Mouse (Mus musculus) heart, embryonic 11.5 days (tissue): ENCODE results near the gene Fer. TPM values are rescaled to one million over a fixed set of nuclear protein-coding genes. Genes with fewer than 3 reads are reported as not detected.
A peak's percentile ranks its signal among the peaks of the same experiment; 100 is the strongest.

Experiments used
- ATAC-seq: fragments of 200-750 bp; cut with Nextera tagmentation; replicated peaks from 2 replicates; pipeline ENCODE4 v1.8.0; 2017; ENCODE audit warnings: moderate library complexity; ENCODE audit not compliant: insufficient number of reproducible peaks, low FRiP score, low TSS enrichment
- H3K27ac ChIP-seq: fragments of 300-500 bp; sonication (generic); 2 replicates; pipeline ENCODE4 v1.5.1; 2014; ENCODE audit warnings: mild to moderate bottlenecking, low read depth, low read length
- H3K27me3 ChIP-seq: fragments of 300-500 bp; sonication (generic); 2 replicates; pipeline ENCODE4 v1.6.1; 2014; ENCODE audit warnings: mild to moderate bottlenecking, low read length, mixed read lengths; ENCODE audit not compliant: control insufficient read depth, insufficient read depth
- H3K36me3 ChIP-seq: fragments of 300-500 bp; sonication (generic); 2 replicates; pipeline ENCODE4 v1.6.1; 2014; ENCODE audit warnings: mild to moderate bottlenecking, low read length, moderate library complexity, mixed read lengths; ENCODE audit not compliant: control insufficient read depth, insufficient read depth
- H3K4me1 ChIP-seq: fragments of 300-500 bp; sonication (generic); 2 replicates; pipeline ENCODE4 v1.6.1; 2014; ENCODE audit warnings: low read length; ENCODE audit not compliant: control insufficient read depth, insufficient read depth
- H3K4me2 ChIP-seq: fragments of 300-500 bp; sonication (generic); 2 replicates; pipeline ENCODE4 v1.6.1; 2014; ENCODE audit warnings: mild to moderate bottlenecking, moderate library complexity
- H3K4me3 ChIP-seq: fragments of 300-500 bp; sonication (generic); 2 replicates; pipeline ENCODE4 v1.5.1; 2014; ENCODE audit warnings: low read depth, low read length
- H3K9ac ChIP-seq: fragments of 300-500 bp; sonication (generic); 2 replicates; pipeline ENCODE4 v1.6.1; 2014; ENCODE audit warnings: mild to moderate bottlenecking, low read depth, low read length, moderate library complexity
- H3K9me3 ChIP-seq: fragments of 300-500 bp; sonication (generic); replicated peaks from 2 replicates; pipeline ENCODE4 v1.6.1; 2016; ENCODE audit warnings: low read length; ENCODE audit not compliant: control insufficient read depth
- WGBS: fragments of 180-500 bp; shearing (Covaris S2); extraction: QIAGEN DNeasy Blood & Tissue Kit; methylation state at CpG from one replicate; pipeline ENCODE4 v1.1.7; 2014; ENCODE audit not compliant: insufficient replicate concordance; 5-methylcytosine and 5-hydroxymethylcytosine counted together
- polyA plus RNA-seq: library from polyadenylated mRNA; unstranded; fragments of >200 nt; fragmentation: Nextera tagmentation; extraction: Ambion mirVana; gene quantifications from 2 replicates; pipeline ENCODE4 v1.2.1, GENCODE M21; 2014

Fer gene
- polyA plus RNA-seq, 1 experiment from 2014 or later: 26.6 TPM

DNA sequence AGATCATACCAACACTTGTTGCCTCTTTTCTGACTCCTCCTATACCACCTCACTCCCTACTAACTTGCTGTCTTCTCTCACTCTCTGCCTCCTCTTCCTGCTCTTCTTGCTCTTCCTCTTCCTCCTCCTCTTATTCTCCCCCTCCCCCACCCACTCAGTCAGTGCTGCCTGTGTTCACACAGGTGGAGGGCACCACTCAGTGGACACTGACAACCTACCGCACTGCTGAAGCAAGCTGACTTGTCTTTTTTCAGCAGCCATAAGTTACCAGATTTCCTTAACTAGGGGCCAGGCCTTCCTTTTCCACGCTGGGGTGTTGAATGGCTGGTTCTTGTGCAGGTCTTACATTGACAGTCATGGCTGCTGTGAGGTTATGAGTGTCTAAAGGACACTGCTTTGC lies 72.5 kb downstream of the Fer start:
- no peak overlapping the region for H3K27ac ChIP-seq
- no peak overlapping the region for H3K9ac ChIP-seq
- no peaks in the 10 kb centered on the region for H3K4me1 ChIP-seq
- H3K27me3 ChIP-seq: no peaks in the 10 kb centered on the region
- no peak overlapping the region for H3K4me2 ChIP-seq
- no peak overlapping the region for H3K4me3 ChIP-seq
- ATAC-seq: no peak
- 81% methylated on average over 2 of the region's 2 CpGs for WGBS
- no peaks in the 10 kb centered on the region for H3K9me3 ChIP-seq
- H3K36me3 ChIP-seq: peaks cover 3% of the 10 kb centered on the region; the same call in 1 of the 2 replicates

DNA sequence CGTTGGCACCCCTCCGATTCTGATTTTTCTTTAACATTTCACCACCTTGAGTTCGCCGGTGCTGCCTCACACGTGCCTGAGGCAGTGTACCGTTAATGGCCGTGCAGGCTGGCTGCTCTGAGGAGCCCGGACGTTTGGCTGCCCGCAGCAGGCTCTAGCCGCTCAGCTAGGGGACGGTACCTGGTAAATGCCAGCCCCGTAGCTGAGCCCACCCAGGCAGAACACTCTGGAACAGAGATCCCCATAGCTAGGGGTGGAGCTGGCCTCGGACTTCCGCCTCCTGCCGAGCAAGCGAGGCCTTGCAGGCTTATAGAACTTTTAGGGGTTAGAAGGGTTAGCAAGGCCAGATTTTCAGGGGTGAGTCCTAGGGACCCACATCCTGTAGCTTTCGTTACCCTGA lies 75.0 kb downstream of the Fer start:
- no peaks in the 10 kb centered on the region for H3K9me3 ChIP-seq
- no peak overlapping the region for H3K4me2 ChIP-seq
- H3K36me3 ChIP-seq: peaks cover 3% of the 10 kb centered on the region; the same call in 1 of the 2 replicates
- no peak for ATAC-seq
- H3K4me3 ChIP-seq: no peak overlapping the region
- H3K4me1 ChIP-seq: no peaks in the 10 kb centered on the region
- 61% methylated on average over 18 of the region's 18 CpGs for WGBS
- no peaks in the 10 kb centered on the region for H3K27me3 ChIP-seq
- 0 out of 2 replicates have a peak overlapping the region, but pooled peaks have one; percentile 10 for H3K9ac ChIP-seq
- H3K27ac ChIP-seq: no peak overlapping the region

DNA sequence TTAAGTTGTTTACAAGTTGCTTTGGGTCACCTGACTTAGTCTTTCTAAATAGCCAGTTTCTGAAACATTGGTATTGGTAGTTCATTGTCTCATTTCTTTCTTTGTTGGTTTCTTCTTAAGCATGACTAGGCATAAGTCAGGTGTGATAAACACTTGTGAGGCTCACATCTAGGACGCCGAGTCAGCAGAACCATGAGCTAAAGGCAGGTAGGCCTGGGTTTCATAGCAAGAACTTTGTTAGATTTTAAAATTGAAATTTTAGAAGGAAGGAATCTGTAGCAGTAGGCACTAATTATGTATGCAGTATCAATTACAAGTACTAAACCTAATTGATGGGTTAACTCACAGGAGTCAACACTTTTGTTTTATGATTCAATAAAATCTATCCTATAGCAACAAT lies 83.9 kb downstream of the Fer start:
- Histone ChIP-seq H3K27me3 (no peaks in the 10 kb centered on the region), H3K4me1 (no peaks in the 10 kb centered on the region), H3K4me3 (no peak overlapping the region), H3K9ac (no peak overlapping the region), H3K36me3 (no peaks in the 10 kb centered on the region), H3K27ac (no peak overlapping the region), H3K4me2 (no peak overlapping the region), H3K9me3 (no peaks in the 10 kb centered on the region)
- no peak for ATAC-seq
- WGBS: 87% methylated on average over 2 of the region's 2 CpGs

DNA sequence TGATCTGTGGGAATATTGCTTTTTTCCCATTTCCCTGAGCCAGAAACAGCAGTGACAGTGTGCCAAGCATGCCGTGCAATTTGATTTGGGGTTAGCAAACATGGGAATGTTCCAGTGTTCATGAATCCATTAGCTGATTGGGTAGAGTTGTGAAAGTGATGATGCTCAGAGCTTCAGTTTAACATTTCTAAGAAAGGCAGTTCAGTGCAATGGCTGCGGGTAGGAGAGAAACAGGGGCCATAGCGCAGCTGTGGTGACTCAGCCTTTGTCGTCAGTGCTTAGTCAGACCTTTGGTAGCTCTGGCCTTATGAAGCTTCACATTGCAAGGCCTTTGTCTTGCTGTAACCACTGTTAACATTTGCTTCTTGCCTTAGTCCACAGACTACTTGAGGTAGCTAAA lies 85.9 kb downstream of the Fer start:
- H3K4me2 ChIP-seq: no peak overlapping the region
- no peaks in the 10 kb centered on the region for H3K4me1 ChIP-seq
- H3K9me3 ChIP-seq: no peaks in the 10 kb centered on the region
- H3K4me3 ChIP-seq: no peak overlapping the region
- H3K27me3 ChIP-seq: no peaks in the 10 kb centered on the region
- H3K27ac ChIP-seq: no peak overlapping the region
- WGBS: 89% methylated on average over 4 of the region's 4 CpGs
- ATAC-seq: no peak
- H3K9ac ChIP-seq: no peak overlapping the region
- no peaks in the 10 kb centered on the region for H3K36me3 ChIP-seq

DNA sequence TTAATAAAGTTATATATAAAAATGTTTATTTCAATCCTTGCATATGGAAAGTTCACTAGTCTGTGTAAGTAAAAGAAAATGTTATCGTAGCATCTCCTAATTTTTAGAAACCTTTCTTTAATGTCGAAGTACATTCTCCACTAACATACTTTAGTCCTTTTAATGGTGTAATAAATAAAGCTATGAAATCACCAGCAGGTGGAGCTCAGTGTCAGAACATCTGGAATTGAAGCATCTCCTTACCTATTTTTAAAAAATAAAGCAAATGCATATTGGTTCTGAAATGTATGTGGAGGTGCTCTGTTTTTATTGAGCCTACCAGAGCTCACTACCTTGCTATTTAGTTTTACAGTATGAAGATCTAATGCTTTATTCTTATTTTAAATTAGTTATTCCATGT lies 88.6 kb downstream of the Fer start:
- H3K9ac ChIP-seq: no peak overlapping the region
- H3K36me3 ChIP-seq: no peaks in the 10 kb centered on the region
- no peak overlapping the region for H3K27ac ChIP-seq
- H3K4me2 ChIP-seq: no peak overlapping the region
- WGBS: 80% methylated on average over 2 of the region's 2 CpGs
- H3K9me3 ChIP-seq: no peaks in the 10 kb centered on the region
- no peaks in the 10 kb centered on the region for H3K27me3 ChIP-seq
- no peaks in the 10 kb centered on the region for H3K4me1 ChIP-seq
- ATAC-seq: no peak
- no peak overlapping the region for H3K4me3 ChIP-seq

DNA sequence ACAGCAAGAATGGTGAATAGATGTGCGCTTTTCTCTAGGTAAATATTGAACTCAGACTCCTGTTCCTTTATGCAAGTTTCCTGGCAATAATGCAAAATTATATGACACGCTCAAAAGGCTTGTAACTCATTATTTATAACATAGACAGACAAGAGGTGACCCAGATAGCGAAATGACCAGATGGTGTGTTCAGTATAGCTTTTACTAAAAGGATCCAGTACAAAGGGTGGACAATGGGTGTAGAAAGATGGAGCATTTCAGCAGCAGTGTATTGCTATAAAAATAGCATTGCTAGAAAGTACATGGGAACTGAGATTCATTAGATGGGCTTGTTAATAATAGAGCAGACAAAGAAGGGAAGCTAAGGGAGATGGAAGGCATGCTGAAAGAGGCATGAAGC lies 104.2 kb downstream of the Fer start:
- Histone ChIP-seq H3K4me2 (no peak overlapping the region), H3K4me3 (no peak overlapping the region), H3K4me1 (peaks cover 13% of the 10 kb centered on the region; the same call in 1 of the 2 replicates), H3K9ac (no peak overlapping the region), H3K36me3 (no peaks in the 10 kb centered on the region), H3K9me3 (no peaks in the 10 kb centered on the region), H3K27ac (no peak overlapping the region), H3K27me3 (no peaks in the 10 kb centered on the region)
- ATAC-seq: no peak
- 86% methylated on average over 3 of the region's 3 CpGs for WGBS

DNA sequence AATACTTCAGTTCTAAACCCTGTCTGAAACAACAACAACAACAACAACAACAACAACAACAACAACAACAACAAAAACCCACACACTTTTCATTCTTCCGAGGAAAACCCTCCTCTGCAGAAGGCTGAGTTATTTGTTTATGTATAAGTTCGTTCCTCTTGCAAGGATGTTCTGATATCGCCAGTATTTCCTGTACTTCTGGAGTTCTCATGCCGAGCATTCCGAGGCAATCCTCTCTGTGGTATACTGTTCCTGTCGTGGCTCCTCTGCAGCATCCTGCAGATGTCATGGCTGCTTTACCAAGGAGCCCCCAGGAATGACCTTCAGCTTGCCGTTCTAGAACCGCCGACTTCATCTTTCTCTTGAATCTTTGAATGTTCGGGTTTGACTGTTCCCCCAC lies 106.6 kb downstream of the Fer start:
- no peak for ATAC-seq
- Histone ChIP-seq H3K36me3 (no peaks in the 10 kb centered on the region), H3K4me3 (no peak overlapping the region), H3K27ac (peak overlapping the region; percentile 13; the same call in 1 of the 2 replicates), H3K9me3 (no peaks in the 10 kb centered on the region), H3K27me3 (no peaks in the 10 kb centered on the region), H3K9ac (no peak overlapping the region), H3K4me2 (no peak overlapping the region), H3K4me1 (peaks cover 14% of the 10 kb centered on the region; the same call in 1 of the 2 replicates)
- WGBS: 45% methylated on average over 10 of the region's 10 CpGs

DNA sequence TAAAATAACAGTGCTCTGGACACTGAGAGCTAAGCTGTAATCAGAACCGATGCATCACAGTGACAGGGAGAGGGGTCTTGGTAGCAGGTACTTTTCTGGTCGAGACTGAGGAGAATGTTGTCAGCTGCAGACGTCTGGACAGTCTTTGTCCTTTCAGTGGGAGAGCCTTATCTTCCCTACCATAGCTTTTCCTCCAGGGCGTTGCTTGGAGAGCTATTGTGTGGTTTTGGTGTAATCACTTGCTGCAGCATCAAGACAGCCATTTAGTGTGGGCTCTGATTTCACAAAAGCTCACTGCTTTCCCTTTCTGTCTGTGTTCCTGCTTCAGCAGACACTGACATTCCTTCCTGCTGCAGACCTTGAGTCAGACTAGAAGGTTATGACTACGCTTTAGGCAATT lies 107.4 kb downstream of the Fer start:
- H3K27me3 ChIP-seq: no peaks in the 10 kb centered on the region
- no peaks in the 10 kb centered on the region for H3K36me3 ChIP-seq
- no peak overlapping the region for H3K4me3 ChIP-seq
- H3K4me1 ChIP-seq: peaks cover 14% of the 10 kb centered on the region; the same call in 1 of the 2 replicates
- no peak overlapping the region for H3K9ac ChIP-seq
- H3K9me3 ChIP-seq: no peaks in the 10 kb centered on the region
- WGBS: 20% methylated on average over 5 of the region's 5 CpGs
- no peak for ATAC-seq
- no peak overlapping the region; the same call in 1 of the 2 replicates for H3K4me2 ChIP-seq
- 0 out of 2 replicates have a peak overlapping the region, but pooled peaks have one; percentile 7 for H3K27ac ChIP-seq

DNA sequence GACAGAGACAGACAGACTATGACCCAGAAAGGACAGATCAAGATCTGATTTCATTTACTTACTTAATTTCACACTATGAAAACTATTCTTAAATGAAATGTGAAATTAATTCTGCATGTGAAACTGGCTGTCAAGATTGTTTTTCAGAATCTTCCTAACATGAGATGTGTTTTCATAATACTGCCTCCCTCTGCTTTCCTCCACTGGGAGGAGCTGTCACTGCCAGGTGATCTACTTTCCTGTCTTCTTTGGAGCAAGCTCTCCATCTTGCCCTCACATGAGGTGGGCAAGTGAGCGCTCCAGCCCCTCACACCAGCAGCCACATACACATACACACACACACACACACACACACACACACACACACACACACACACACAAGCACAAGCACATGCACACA lies 108.1 kb downstream of the Fer start:
- no peaks in the 10 kb centered on the region for H3K36me3 ChIP-seq
- WGBS: 85% methylated on average over 1 of the region's 1 CpGs
- no peak for ATAC-seq
- H3K4me1 ChIP-seq: peaks cover 14% of the 10 kb centered on the region; the same call in 1 of the 2 replicates
- H3K27ac ChIP-seq: no peak overlapping the region
- H3K27me3 ChIP-seq: no peaks in the 10 kb centered on the region
- H3K4me3 ChIP-seq: no peak overlapping the region
- no peak overlapping the region for H3K9ac ChIP-seq
- H3K9me3 ChIP-seq: no peaks in the 10 kb centered on the region
- no peak overlapping the region for H3K4me2 ChIP-seq
